Mouse (Mus musculus): ENCODE data around the gene Cdh13.

Gene Cdh13

DNA sequence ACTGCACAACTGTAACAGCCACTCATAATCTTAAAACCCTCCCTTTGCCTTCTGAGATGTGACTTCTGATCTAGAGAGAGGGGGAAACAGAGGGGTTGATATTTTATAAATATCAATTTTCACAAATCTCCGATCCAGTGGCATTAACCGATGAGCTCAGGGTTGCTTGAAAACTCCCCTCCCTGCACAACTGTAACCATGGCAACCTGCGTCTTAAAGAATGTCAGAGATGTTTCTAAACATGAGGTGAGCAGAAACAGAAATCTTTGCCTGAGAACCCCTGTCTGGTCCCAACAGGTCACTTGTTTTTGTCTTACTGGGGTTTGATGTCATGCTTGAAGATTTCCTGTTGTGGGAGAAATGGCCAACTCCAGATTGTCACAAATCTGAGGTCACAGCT is 513.6 kb downstream of the Cdh13 start:
- no peak for DNase-seq (ENCODE audit: low spot score)

- no peak for DNase-seq (ENCODE audit: low spot score)
Observed at GRCm38 (mm10) chr8:118803168-118803567, 519.6 kb downstream of the Cdh13 start.

- no peak for DNase-seq (ENCODE audit: low spot score)
Observed at GRCm38 (mm10) chr8:118809660-118810059, 526.1 kb downstream of the Cdh13 start.

GRCm38 (mm10) chr8:118815055-118815454 is 531.5 kb downstream of the Cdh13 start:
- no peak for DNase-seq (ENCODE audit: low spot score)

GRCm38 (mm10) chr8:118826761-118827160 is 543.2 kb downstream of the Cdh13 start:
- DNase-seq (ENCODE audit: low spot score) = peak; percentile 29

- no peak for DNase-seq (ENCODE audit: low spot score)
Observed at GRCm38 (mm10) chr8:118827726-118828125, 544.2 kb downstream of the Cdh13 start.

DNA sequence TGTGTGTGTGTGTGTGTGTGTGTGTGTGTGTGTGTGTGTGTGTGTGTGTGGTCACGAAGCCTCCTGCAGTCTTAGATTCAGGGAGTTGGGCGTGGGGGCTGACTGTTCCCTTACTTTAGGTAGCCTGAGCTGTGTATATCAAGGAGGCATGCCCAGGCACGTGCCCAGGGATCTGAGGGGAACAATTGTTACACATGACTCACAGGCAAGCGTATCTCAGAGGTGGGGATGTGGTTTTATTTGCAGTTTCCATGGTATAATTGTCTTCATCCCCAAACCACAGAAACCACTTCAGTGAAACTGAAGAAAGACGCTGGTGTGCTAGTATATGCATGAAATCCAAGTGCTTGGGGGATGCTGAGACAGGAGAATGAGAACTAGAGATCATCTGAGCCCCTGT is 546.8 kb downstream of the Cdh13 start:
- DNase-seq (ENCODE audit: low spot score) = no peak

DNA sequence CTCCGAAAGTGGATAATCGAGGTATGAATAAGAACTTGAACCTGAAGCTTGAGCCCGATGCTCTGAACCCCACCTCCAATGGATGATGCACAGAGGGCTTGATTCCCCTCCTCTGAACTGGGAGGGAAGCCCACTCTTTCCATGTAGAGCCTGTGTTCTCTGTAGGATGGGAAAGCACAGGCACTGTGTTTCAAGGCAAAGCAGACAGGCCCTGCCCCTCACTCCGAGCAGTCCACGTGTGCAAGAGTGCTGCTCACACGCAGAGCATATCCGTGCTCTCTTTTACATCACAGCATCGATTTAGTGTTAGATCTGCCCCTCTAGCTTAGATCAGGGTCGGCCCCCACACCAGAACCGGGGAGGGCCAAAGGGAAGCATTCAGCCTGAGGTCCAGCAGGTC is 547.5 kb downstream of the Cdh13 start:
- DNase-seq (ENCODE audit: low spot score) = no peak

DNA sequence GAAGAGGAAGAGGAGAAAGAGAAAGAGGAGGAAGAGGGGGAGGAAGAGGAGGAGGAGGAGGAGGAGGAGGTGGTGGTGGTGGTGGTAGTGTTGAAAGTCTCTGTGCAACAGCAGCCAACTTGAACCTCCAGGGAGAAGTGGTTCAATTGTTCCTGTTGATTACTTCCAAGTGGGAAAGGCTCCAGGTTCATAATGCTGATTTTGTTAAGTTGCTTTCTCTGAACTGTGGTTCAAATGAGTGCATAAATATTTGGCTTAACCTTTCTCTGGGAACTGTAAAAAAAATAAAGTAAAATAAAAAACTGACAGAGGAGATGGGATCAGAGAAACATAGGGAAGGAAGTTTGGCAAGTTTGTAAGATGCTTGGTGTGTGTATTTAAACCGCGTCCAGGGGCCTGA is 555.3 kb downstream of the Cdh13 start:
- peak; percentile 50 for DNase-seq (ENCODE audit: low spot score)

DNA sequence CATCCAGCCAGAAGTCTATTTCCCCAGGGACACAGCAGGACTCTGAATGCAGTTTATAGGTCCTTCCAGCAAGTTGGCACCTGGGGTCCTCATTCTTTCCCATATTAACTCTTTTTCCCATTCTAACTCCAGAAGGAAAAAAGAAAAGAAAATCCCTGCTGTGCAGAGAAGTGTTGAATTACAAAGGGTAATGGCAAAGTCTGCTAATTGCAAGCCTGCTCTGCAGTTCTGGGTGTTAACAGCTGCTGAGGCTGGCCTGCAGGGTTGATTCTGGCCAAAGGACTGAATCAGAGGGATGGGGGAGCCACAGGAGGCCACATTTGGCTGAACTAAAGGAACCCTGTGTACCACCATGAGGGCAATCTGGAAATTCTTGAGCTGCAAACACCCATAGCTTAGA is 562.2 kb downstream of the Cdh13 start:
- no peak for DNase-seq (ENCODE audit: low spot score)

DNA sequence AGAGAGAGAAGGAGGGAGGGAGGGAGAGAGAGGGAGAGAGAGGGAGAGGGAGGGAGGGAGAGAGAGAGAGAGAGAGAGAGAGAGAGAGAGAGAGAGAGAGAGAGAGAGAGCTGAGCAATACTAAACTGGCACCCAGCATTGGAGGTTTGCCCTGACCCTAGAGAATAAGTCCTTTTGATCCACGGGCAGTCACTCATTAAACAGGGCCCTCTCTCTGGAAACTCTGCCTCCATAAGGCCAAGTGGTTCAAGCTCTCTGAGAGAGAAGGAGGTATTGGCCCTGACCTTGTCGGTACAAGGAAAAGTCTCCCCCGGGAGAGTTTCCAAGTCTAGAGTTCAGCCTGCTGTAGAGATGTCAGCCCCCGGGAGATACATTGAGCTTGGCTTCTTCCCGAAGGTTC is 564.5 kb downstream of the Cdh13 start:
- DNase-seq (ENCODE audit: low spot score) = peak; percentile 6

DNA sequence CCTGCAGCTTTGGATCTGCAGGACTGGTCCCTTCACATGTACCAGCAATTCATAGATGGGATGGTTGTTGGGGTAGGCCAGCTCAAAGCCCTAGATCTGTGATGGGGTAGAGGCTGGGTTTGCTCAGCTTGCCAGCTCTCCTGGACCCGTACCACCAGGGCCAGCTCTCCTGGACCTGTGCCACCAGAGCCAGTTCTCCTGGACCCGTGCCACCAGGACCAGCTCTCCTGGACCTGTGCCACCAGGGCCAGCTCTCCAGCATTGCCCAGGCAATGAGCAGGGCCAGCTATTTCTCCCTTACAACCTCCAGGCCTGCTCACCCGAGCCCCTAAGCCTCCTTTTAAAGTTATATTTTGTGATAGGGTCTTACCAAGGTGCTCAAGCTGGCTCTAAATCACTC is 566.0 kb downstream of the Cdh13 start:
- DNase-seq (ENCODE audit: low spot score) = no peak

DNA sequence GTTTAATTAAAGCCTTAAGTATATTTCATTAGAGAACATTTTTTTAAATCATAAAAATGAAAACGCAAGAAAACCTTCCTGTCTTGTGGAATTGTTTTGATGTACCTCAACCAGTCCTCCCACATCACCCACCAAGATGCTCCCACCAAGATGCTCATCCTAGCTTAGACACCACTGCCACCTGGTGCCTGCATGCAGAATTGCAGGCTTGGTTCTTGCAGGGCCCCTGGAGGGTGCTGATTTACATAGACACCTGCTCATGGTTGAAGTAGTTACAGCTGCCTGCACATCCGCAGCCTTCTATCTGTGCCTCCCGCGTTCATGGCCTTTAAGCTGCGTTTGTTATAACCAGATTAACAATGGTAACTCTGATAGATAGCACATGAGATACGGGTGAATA is 566.8 kb downstream of the Cdh13 start:
- peak; percentile 75 for DNase-seq (ENCODE audit: low spot score)

GRCm38 (mm10) chr8:118851361-118851760 is 567.8 kb downstream of the Cdh13 start:
- no peak for DNase-seq (ENCODE audit: low spot score)

- no peak for DNase-seq (ENCODE audit: low spot score)
Observed at GRCm38 (mm10) chr8:118852861-118853260, 569.3 kb downstream of the Cdh13 start.

GRCm38 (mm10) chr8:118854656-118855055 is 571.1 kb downstream of the Cdh13 start:
- no peak for DNase-seq (ENCODE audit: low spot score)

DNA sequence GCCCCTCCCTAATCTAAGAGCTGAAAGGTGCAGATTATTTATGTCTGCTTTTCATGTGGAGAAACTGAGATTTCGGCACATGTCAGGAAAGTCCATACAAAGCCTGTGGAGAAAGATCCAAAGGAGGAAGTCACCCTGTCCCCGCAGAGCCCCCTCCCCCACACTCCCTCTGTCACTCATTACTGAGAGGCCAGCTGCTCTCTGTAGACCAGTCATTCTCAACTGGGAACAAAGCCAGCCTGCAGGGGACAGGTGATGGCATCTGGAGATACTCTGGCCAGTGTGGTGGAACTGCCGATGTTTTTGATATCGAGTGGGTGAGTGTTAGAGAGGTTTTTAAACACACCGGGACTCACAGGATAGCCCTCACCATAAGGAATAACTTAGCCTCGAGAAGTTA is 582.8 kb downstream of the Cdh13 start:
- no peak for DNase-seq (ENCODE audit: low spot score)

- DNase-seq (ENCODE audit: low spot score) = no peak
Observed at GRCm38 (mm10) chr8:118870711-118871110, 587.2 kb downstream of the Cdh13 start.

DNA sequence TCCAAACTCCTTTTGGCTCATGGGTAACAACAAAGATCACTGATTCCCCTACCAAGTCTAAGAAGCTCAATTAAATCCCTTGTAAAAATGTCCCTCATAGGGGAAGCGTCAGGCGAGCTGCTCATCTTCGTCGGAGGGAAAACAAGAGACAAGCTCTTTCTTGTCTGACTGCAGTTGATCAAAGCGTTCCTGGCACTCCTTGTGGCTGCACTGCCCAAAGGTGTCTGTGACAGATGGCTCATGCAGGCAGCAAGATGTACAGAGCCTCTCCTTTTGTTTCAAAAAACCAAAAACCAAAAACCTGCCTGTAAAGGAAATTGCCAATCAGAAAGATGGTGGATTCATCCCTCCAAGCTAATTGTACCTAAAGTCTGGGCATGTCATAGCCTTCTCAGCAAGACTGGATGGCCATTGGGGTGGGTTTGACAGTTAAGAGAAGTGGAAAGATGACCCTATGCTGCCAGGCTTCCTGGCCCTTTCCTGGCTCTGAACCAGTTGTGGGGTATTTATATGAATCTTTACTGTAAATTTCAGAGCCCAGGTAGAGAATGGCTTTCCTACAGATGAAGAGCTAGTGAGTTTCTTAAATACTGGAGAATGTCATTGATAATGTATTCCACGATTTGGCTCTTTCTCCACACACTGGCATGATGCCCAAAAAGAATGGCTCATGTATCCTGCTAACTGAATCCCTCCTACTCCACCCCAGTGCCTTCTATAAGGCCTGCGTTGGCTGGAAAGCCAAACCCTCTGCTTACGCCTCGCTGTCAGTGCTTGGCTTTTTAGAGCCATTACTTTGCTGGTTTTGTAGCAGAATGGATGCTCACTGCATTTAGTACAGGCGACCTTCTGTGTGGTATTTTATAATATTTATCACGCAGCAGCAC is 596.6 kb downstream of the Cdh13 start:
- DNase-seq (ENCODE audit: low spot score) = no peak

GRCm38 (mm10) chr8:118884296-118884695 is 600.8 kb downstream of the Cdh13 start:
- no peak for DNase-seq (ENCODE audit: low spot score)

- DNase-seq (ENCODE audit: low spot score) = no peak
Observed at GRCm38 (mm10) chr8:118884988-118885387, 601.5 kb downstream of the Cdh13 start.

DNA sequence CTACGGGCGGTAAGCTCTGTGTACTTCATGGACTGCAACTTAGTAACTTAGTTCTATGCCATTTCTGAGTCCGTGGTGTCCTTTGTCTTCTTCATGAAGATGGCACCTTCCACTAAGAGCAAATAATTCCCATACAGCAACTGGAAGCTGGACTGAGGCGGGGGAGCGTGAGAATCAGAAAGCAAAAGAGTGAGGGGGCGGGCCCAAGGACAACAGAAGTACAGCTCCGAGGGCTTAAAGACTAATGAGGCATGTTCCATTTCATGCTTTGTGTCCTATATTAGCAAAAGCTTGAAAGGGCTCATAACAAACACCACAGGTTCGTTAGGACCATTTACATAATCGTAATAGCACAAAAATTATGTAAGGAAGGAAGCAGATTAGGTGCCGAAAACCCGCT is 618.9 kb downstream of the Cdh13 start:
- no peak for DNase-seq (ENCODE audit: low spot score)

DNA sequence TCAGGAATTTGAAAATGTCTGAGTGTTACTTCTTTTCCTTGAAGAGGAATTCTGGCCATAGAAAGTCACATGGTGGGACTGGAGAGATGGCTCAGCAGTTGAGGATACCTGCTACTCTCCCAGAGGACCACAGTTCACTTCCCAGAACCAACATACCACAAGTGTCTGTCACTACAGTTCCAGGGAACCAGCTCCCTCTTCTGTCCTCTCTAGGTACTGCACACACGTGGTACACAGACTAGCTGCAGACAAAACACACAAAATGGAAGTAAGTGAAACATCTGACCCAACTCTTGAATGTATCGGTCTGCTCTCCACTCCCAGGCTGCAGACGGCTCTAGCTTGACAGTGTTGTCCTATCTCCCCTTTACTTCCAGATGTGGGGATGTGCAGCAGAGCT is 633.0 kb downstream of the Cdh13 start:
- DNase-seq (ENCODE audit: low spot score) = no peak

- no peak for DNase-seq (ENCODE audit: low spot score)
Observed at GRCm38 (mm10) chr8:118937412-118937811, 653.9 kb downstream of the Cdh13 start.
